Mouse (Mus musculus) bone marrow macrophage, adult 2 months (primary cell): ENCODE results near the gene Eif5.

Experiments
- CTCF ChIP-seq: IDR thresholded peaks from 2 replicates; pipeline ENCODE4 v1.5.1; 2012; ENCODE audit warnings: low read depth, mild to moderate bottlenecking, low read length, moderate library complexity
- POLR2A ChIP-seq: IDR thresholded peaks from 2 replicates; pipeline ENCODE4 v1.6.1; 2012; ENCODE audit warnings: mild to moderate bottlenecking, low read depth, low read length, borderline replicate concordance

- TF ChIP-seq POLR2A (no peak), CTCF (no peak)
These were observed 1.1 kb upstream of the Eif5 start for GRCm38 (mm10) chr12:111536746-111537145.
